Mouse (Mus musculus): ENCODE data around the gene Vmn2r108. TPM values are rescaled to one million over a fixed set of nuclear protein-coding genes. Genes with fewer than 3 reads are reported as not detected.
"Not testable (repeated sequence)": the region's sequence is repeated elsewhere in the genome, so short reads cannot be mapped to it uniquely, and the experiment has no call there.

Vmn2r108 gene
- polyA plus RNA-seq (2014; fragmentation: Nextera tagmentation; extraction: Ambion mirVana) = not detected in 2 replicates

DNA sequence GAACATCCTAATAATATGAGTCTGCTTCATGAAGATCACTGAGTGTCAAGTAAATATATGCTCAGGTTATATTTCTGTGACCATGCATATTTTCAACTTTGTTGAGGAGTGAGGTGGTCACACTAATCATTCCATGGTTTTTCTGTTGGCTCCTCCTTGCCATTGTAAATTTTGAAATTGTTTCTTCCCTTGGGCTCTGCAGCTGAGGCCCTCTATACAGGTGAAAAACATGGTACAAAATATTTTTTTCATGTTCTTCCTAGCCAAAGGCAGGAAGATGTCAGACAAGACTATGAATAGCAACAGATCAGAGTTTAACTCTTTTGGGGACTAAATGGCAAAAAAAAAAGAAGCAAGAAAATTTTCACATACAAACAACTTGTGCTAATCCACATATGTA is at the start of gene Vmn2r108:
Vmn2r108 (minus strand) TSS at position 101 of the 400 bp plus-strand sequence.
- no peak for ATAC-seq (ENCODE audit: low FRiP score, low TSS enrichment)
- Histone ChIP-seq H3K4me3 (ENCODE audit: low read length) (no peak within 1 kb of the TSS), H3K4me2 (replicated peaks; ENCODE audit: low read depth, low read length) (no peak within 1 kb of the TSS)

DNA sequence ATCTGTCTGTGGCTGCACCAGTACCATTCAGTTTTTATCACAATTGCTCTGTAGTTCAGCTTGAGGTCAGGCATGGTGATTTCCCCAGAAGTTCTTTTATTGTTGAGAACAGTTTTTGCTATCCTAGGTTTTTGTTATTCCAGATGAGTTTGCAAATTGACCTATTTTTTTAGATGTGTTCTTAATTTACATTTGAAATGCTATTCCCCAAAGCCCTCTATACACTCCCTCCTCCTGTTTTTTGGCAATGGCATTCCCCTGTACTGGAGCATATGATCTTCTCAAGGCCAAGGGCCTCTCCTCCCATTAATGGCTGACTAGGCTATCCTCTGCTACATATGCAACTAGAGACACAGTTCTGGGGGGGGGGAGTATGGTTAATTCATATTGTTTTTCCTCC is 27.1 kb upstream of the Vmn2r108 start:
- not testable (repeated sequence) for H3K4me1 ChIP-seq (ENCODE audit: control insufficient read depth, insufficient read depth, low read length); H3K9ac ChIP-seq (ENCODE audit: low read depth, low read length); H3K36me3 ChIP-seq (ENCODE audit: control insufficient read depth, insufficient read depth, low read length); H3K27ac ChIP-seq (ENCODE audit: low read depth, low read length); ATAC-seq (ENCODE audit: low FRiP score, low TSS enrichment); H3K4me2 ChIP-seq (replicated peaks; ENCODE audit: low read depth, low read length); H3K27me3 ChIP-seq (ENCODE audit: control insufficient read depth, insufficient read depth, low read length); H3K4me3 ChIP-seq (ENCODE audit: low read length); H3K9me3 ChIP-seq (ENCODE audit: control insufficient read depth, low read length)

More for the DNA sequence above, at the start of gene Vmn2r108:
- no peak within 1 kb of the TSS for H3K9ac ChIP-seq (ENCODE audit: low read depth, low read length)
- no peaks in the 10 kb centered on the region for H3K4me1 ChIP-seq (ENCODE audit: control insufficient read depth, insufficient read depth, low read length)
- H3K36me3 ChIP-seq (ENCODE audit: control insufficient read depth, insufficient read depth, low read length) = no peaks in the 10 kb centered on the region
- no peak within 1 kb of the TSS for H3K27ac ChIP-seq (ENCODE audit: low read depth, low read length)
- H3K27me3 ChIP-seq (ENCODE audit: control insufficient read depth, insufficient read depth, low read length) = no peaks in the 10 kb centered on the region
- H3K9me3 ChIP-seq (ENCODE audit: control insufficient read depth, low read length) = peaks cover 6% of the 10 kb centered on the region

DNA sequence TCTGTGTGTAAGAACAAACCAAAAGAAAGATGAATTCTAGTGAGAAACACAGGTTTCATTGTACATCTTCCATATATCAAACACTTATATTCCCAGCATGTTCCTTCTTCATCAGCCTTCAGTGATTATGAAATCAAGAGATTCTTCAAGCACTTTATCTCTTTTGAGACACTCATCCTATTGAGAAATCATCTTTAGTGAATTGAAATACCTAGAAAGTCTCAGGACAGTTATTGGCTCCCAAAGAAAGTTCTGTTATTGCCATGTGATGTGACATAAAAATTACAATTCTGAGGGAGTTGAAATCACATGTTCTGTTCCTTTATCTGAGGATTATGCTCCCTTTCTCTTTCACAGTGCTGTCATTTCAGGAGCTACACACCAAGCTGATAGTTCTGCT is 16.7 kb upstream of the Vmn2r108 start, which contains the start of gene Vmn1r225:
Vmn1r225 (plus strand) TSS at position 301 of the 400 bp plus-strand sequence.
- Histone ChIP-seq H3K9me3 (ENCODE audit: control insufficient read depth, low read length) (peaks cover 4% of the 10 kb centered on the region; the same call in 1 of the 2 replicates), H3K4me2 (replicated peaks; ENCODE audit: low read depth, low read length) (no peak within 1 kb of the TSS), H3K4me1 (ENCODE audit: control insufficient read depth, insufficient read depth, low read length) (no peaks in the 10 kb centered on the region), H3K27me3 (ENCODE audit: control insufficient read depth, insufficient read depth, low read length) (no peaks in the 10 kb centered on the region), H3K9ac (ENCODE audit: low read depth, low read length) (no peak within 1 kb of the TSS), H3K27ac (ENCODE audit: low read depth, low read length) (no peak within 1 kb of the TSS), H3K4me3 (ENCODE audit: low read length) (no peak within 1 kb of the TSS), H3K36me3 (ENCODE audit: control insufficient read depth, insufficient read depth, low read length) (no peaks in the 10 kb centered on the region)
- ATAC-seq (ENCODE audit: low FRiP score, low TSS enrichment) = no peak

DNA sequence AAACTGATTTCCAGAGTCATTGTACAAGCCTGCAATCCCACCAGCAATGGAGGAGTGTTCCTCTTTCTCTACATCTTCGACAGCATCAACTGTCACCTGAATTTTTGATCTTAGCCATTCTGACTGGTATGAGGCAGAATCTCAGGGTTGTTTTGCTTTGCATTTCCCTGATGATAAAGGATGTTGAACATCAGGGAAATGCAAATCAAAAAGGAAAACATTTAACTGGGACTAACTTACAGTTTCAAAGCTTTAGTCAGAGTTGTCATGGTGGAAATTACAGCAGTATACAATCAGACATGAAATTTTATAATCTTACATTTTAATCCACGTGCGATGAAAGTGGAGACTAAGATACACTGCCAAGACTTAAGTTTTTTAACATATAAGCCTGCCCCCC is 7.8 kb downstream of the Vmn2r108 start:
- H3K36me3 ChIP-seq (ENCODE audit: control insufficient read depth, insufficient read depth, low read length) = no peaks in the 10 kb centered on the region
- 81% methylated on average over 3 of the region's 3 CpGs for WGBS
- ATAC-seq (ENCODE audit: low FRiP score, low TSS enrichment) = no peak

DNA sequence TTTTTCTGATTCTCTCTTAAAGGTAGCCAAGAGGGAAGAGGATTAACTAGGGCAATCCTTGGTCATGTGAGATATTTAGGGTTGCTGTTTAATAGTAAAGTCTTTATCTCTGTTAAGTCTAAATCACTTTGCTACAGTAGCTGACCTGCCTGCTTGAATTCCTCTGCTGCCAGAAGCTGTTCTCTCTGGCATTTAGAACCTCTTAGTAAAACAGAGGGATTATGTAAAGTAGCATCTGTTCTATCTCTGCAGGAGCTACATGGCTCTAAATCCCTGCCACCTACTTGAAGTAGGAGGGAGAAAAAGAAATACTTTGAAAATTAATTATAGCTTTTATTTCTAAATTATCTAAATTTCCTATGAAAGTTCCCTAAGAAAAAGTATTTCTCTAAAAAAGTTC is 41.9 kb downstream of the Vmn2r108 start:
- H3K4me1 ChIP-seq (ENCODE audit: control insufficient read depth, insufficient read depth, low read length) = no peaks in the 10 kb centered on the region
- H3K9me3 ChIP-seq (ENCODE audit: control insufficient read depth, low read length) = peaks cover 3% of the 10 kb centered on the region; the same call in 1 of the 2 replicates
- no peak for ATAC-seq (ENCODE audit: low FRiP score, low TSS enrichment)
- no peak overlapping the region for H3K9ac ChIP-seq (ENCODE audit: low read depth, low read length)
- no peak overlapping the region for H3K27ac ChIP-seq (ENCODE audit: low read depth, low read length)
- no peaks in the 10 kb centered on the region for H3K36me3 ChIP-seq (ENCODE audit: control insufficient read depth, insufficient read depth, low read length)
- H3K4me2 ChIP-seq (replicated peaks; ENCODE audit: low read depth, low read length) = no peak overlapping the region
- no peak overlapping the region for H3K4me3 ChIP-seq (ENCODE audit: low read length)
- H3K27me3 ChIP-seq (ENCODE audit: control insufficient read depth, insufficient read depth, low read length) = no peaks in the 10 kb centered on the region

More for the DNA sequence above, 7.8 kb downstream of the Vmn2r108 start:
- no peaks in the 10 kb centered on the region for H3K9me3 ChIP-seq (ENCODE audit: control insufficient read depth, low read length)
- H3K4me1 ChIP-seq (ENCODE audit: control insufficient read depth, insufficient read depth, low read length) = no peaks in the 10 kb centered on the region
- no peak overlapping the region for H3K4me2 ChIP-seq (replicated peaks; ENCODE audit: low read depth, low read length)
- no peak overlapping the region for H3K27ac ChIP-seq (ENCODE audit: low read depth, low read length)
- no peak overlapping the region for H3K4me3 ChIP-seq (ENCODE audit: low read length)
- no peaks in the 10 kb centered on the region for H3K27me3 ChIP-seq (ENCODE audit: control insufficient read depth, insufficient read depth, low read length)
- H3K9ac ChIP-seq (ENCODE audit: low read depth, low read length) = no peak overlapping the region

DNA sequence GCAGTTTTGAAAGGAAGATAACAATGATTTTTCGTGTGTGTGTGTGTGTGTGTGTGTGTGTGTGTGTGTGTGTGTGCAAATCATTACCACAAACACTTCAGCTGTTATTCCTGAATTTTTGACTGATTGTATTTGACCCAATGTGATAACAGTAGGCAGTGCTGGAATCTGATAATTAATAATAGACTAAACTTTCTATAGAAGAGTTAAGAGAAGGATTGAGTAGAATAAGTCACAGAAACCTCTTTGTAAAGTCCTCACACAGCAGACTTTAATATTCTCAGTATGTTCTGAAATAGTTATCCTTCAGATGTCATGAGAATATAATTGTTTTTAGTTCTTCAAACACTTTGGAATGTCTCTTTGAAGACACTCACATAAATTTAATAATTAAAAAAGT is 67.3 kb downstream of the Vmn2r108 start, which contains the start of gene Vmn1r224:
Vmn1r224 (plus strand) TSS at position 301 of the 400 bp plus-strand sequence.
- no peaks in the 10 kb centered on the region for H3K27me3 ChIP-seq (ENCODE audit: control insufficient read depth, insufficient read depth, low read length)
- ATAC-seq (ENCODE audit: low FRiP score, low TSS enrichment) = no peak
- H3K9ac ChIP-seq (ENCODE audit: low read depth, low read length) = no peak within 1 kb of the TSS
- H3K27ac ChIP-seq (ENCODE audit: low read depth, low read length) = no peak within 1 kb of the TSS
- no peaks in the 10 kb centered on the region; the same call in 1 of the 2 replicates for H3K9me3 ChIP-seq (ENCODE audit: control insufficient read depth, low read length)
- H3K4me3 ChIP-seq (ENCODE audit: low read length) = no peak within 1 kb of the TSS
- H3K4me1 ChIP-seq (ENCODE audit: control insufficient read depth, insufficient read depth, low read length) = no peaks in the 10 kb centered on the region
- WGBS = 33% methylated on average over 1 of the region's 1 CpGs
- no peak within 1 kb of the TSS for H3K4me2 ChIP-seq (replicated peaks; ENCODE audit: low read depth, low read length)
- H3K36me3 ChIP-seq (ENCODE audit: control insufficient read depth, insufficient read depth, low read length) = no peaks in the 10 kb centered on the region

Other genes with a start within 250 kb of the Vmn2r108 start
- not detected in 2 replicates for gene Vmn2r105, start 246.3 kb downstream of the Vmn2r108 start, polyA plus RNA-seq (2014; fragmentation: Nextera tagmentation; extraction: Ambion mirVana)
- gene Vmn2r106, start 195.8 kb downstream of the Vmn2r108 start, polyA plus RNA-seq (2014; fragmentation: Nextera tagmentation; extraction: Ambion mirVana) = not detected in 2 replicates
- gene Vmn2r107, start 136.1 kb downstream of the Vmn2r108 start, polyA plus RNA-seq (2014; fragmentation: Nextera tagmentation; extraction: Ambion mirVana) = not detected in 2 replicates
- not detected in 2 replicates for gene Vmn1r224, start 67.2 kb downstream of the Vmn2r108 start, polyA plus RNA-seq (2014; fragmentation: Nextera tagmentation; extraction: Ambion mirVana)
- gene Vmn1r225, start 16.8 kb upstream of the Vmn2r108 start, polyA plus RNA-seq (2014; fragmentation: Nextera tagmentation; extraction: Ambion mirVana) = not detected in 2 replicates
- not detected in 2 replicates for gene Vmn2r109, start 83.4 kb upstream of the Vmn2r108 start, polyA plus RNA-seq (2014; fragmentation: Nextera tagmentation; extraction: Ambion mirVana)
- gene Vmn2r110, start 115.1 kb upstream of the Vmn2r108 start, polyA plus RNA-seq (2014; fragmentation: Nextera tagmentation; extraction: Ambion mirVana) = 0.03 and 0.06 TPM in 2 replicates
- not detected in 2 replicates for gene Fpr-rs3, start 143.5 kb upstream of the Vmn2r108 start, polyA plus RNA-seq (2014; fragmentation: Nextera tagmentation; extraction: Ambion mirVana)
- not detected in 2 replicates for gene Vmn1r226, start 201.5 kb upstream of the Vmn2r108 start, polyA plus RNA-seq (2014; fragmentation: Nextera tagmentation; extraction: Ambion mirVana)
- not detected in 2 replicates for gene Vmn1r227, start 248.5 kb upstream of the Vmn2r108 start, polyA plus RNA-seq (2014; fragmentation: Nextera tagmentation; extraction: Ambion mirVana)